In the genomic region with DNA sequence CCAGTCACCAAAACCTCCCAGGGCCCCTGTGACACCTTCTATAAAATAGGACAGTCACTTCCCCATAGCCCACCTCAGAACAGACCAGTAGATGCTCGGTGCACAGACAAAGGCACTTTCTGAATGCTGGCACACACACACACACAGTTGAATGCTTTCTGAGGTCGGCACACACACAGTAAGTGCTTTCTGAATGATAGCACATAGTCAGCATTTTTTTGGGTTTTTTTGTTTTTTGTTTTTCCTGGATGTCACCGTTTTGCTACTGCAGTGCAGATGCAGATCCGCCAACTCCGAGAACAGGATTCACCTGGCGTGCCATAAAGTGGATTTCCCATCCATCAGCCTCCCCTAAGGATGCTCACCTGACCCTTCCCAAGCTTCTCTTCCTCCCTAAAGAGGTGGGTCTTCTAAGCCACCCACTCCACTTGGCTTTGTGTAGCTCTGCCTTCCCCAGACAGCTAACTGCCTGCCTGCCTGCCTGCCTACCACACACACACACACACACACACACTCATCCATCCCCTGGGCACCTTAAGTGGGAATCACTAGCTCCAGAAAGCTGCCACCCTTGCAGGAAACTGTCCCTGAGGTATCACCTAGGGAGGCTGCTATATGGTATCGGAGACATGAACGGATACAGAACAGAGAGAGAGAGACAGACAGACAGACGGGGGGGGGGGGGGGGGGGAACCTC, we compare ENCODE assay signal across 8 mouse cellular contexts. TPM values are rescaled to one million over a fixed set of nuclear protein-coding genes. Genes with fewer than 3 reads are reported as not detected.
DNase-seq lines count a peak whose midpoint lies in the region; ATAC-seq and TF ChIP-seq lines count a peak whose summit lies in the region.

No protein-coding gene starts in this region.

- no peak for TF ChIP-seq CTCF in lung, postnatal 0 days (IDR thresholded peaks at IDR 0.05)

- no peak for DNase-seq in heart, postnatal 25 days (ENCODE audit: low spot score)
- DNase-seq in lung, postnatal 0 days (ENCODE audit: low spot score): no peak
- no peak for DNase-seq in lung, postnatal 4 days
- DNase-seq in hindbrain, embryonic 11.5 days (ENCODE audit: low spot score): no peak
- DNase-seq in adrenal gland, adult 8-10 months: no peak
- no peak for DNase-seq in yolk sac, embryonic 10.5 days (ENCODE audit: low spot score)

- no peaks in the 10 kb centered on the region for H3K27me3 ChIP-seq in heart, embryonic 12.5 days (replicated peaks)
- no peaks in the 10 kb centered on the region for H3K27me3 ChIP-seq in lung, postnatal 0 days (replicated peaks; ENCODE audit: insufficient read depth, low read length)
- H3K27me3 ChIP-seq in hindbrain, embryonic 11.5 days (ENCODE audit: control insufficient read depth, insufficient read depth, low read length): no peaks in the 10 kb centered on the region
- no peaks in the 10 kb centered on the region for H3K27me3 ChIP-seq in neural tube, embryonic 14.5 days (ENCODE audit: control insufficient read depth, insufficient read depth, low read length)

- H3K4me2 ChIP-seq in heart, embryonic 12.5 days: peak overlapping the region; percentile 18; the same call in 1 of the 2 replicates
- H3K4me2 ChIP-seq in lung, postnatal 0 days (replicated peaks; ENCODE audit: low read depth, low read length): peak overlapping the region; percentile 38
- no peak overlapping the region; the same call in 1 of the 2 replicates for H3K4me2 ChIP-seq in hindbrain, embryonic 11.5 days (replicated peaks; ENCODE audit: low read depth, low read length)
- H3K4me2 ChIP-seq in neural tube, embryonic 14.5 days (ENCODE audit: low read depth, low read length): peak overlapping the region; percentile 95

- no peak overlapping the region for H3K9ac ChIP-seq in heart, embryonic 12.5 days
- H3K9ac ChIP-seq in lung, postnatal 0 days (replicated peaks; ENCODE audit: low read depth): no peak overlapping the region
- no peak overlapping the region for H3K9ac ChIP-seq in hindbrain, embryonic 11.5 days (ENCODE audit: low read depth, low read length)
- H3K9ac ChIP-seq in neural tube, embryonic 14.5 days (replicated peaks; ENCODE audit: low read depth, low read length): peak overlapping the region; percentile 90

- no peak overlapping the region for H3K4me3 ChIP-seq in heart, embryonic 12.5 days
- no peak overlapping the region for H3K4me3 ChIP-seq in lung, postnatal 0 days (ENCODE audit: low read depth, low read length)
- peak overlapping the region; percentile 82; the same call in 1 of the 2 replicates for H3K4me3 ChIP-seq in hindbrain, embryonic 11.5 days (ENCODE audit: low read depth, low read length)
- no peak overlapping the region for H3K4me3 ChIP-seq in neural tube, embryonic 14.5 days (ENCODE audit: low read depth, low read length)

- no peak for ATAC-seq in heart, embryonic 12.5 days (ENCODE audit: insufficient number of reproducible peaks, low FRiP score)
- no peak for ATAC-seq in lung, postnatal 0 days
- no peak for ATAC-seq in hindbrain, embryonic 11.5 days (ENCODE audit: low FRiP score)
- no peak for ATAC-seq in neural tube, embryonic 14.5 days (ENCODE audit: low read depth)

- intact Hi-C loops in heart, postnatal 25 days (cut with DNase I): loop anchor here (2.0 to 10.0 kb wide), 2 partner anchors 33 to 51 kb away; no protein-coding TSS in a partner anchor

- no peak for TF ChIP-seq EP300 in lung, postnatal 0 days (IDR thresholded peaks at IDR 0.05)

- no peak overlapping the region for H3K27ac ChIP-seq in heart, embryonic 12.5 days (ENCODE audit: poor library complexity, severe bottlenecking)
- H3K27ac ChIP-seq in lung, postnatal 0 days (ENCODE audit: low read length): peak overlapping the region; percentile 26
- no peak overlapping the region for H3K27ac ChIP-seq in hindbrain, embryonic 11.5 days (ENCODE audit: low read depth, low read length)
- H3K27ac ChIP-seq in neural tube, embryonic 14.5 days (ENCODE audit: low read depth, low read length): peak overlapping the region; percentile 96

- no peaks in the 10 kb centered on the region for H3K9me3 ChIP-seq in heart, embryonic 12.5 days (replicated peaks)
- no peaks in the 10 kb centered on the region for H3K9me3 ChIP-seq in lung, postnatal 0 days (ENCODE audit: low read length)
- H3K9me3 ChIP-seq in hindbrain, embryonic 11.5 days (ENCODE audit: control insufficient read depth, low read length): no peaks in the 10 kb centered on the region
- no peaks in the 10 kb centered on the region for H3K9me3 ChIP-seq in neural tube, embryonic 14.5 days (ENCODE audit: control insufficient read depth, low read length)

- H3K36me3 ChIP-seq in heart, embryonic 12.5 days: no peaks in the 10 kb centered on the region
- no peaks in the 10 kb centered on the region for H3K36me3 ChIP-seq in lung, postnatal 0 days (ENCODE audit: insufficient read depth, low read length)
- no peaks in the 10 kb centered on the region for H3K36me3 ChIP-seq in hindbrain, embryonic 11.5 days (ENCODE audit: control insufficient read depth, insufficient read depth, low read length)
- no peaks in the 10 kb centered on the region for H3K36me3 ChIP-seq in neural tube, embryonic 14.5 days (ENCODE audit: control insufficient read depth, insufficient read depth, low read length)

- H3K4me1 ChIP-seq in heart, embryonic 12.5 days (replicated peaks): peaks cover 74% of the 10 kb centered on the region
- peaks cover 43% of the 10 kb centered on the region for H3K4me1 ChIP-seq in lung, postnatal 0 days (ENCODE audit: insufficient read depth, low read depth, low read length)
- H3K4me1 ChIP-seq in hindbrain, embryonic 11.5 days (replicated peaks; ENCODE audit: control insufficient read depth, insufficient read depth, low read length): peaks cover 34% of the 10 kb centered on the region
- peaks cover 74% of the 10 kb centered on the region for H3K4me1 ChIP-seq in neural tube, embryonic 14.5 days (ENCODE audit: control insufficient read depth, insufficient read depth, low read length)

- 75% methylated on average over 9 of the region's 9 CpGs for whole genome bisulfite sequencing in heart, embryonic 12.5 days
- WGBS in lung, postnatal 0 days: 66% methylated on average over 7 of the region's 9 CpGs
- 61% methylated on average over 9 of the region's 9 CpGs for WGBS in hindbrain, embryonic 11.5 days
- 49% methylated on average over 8 of the region's 9 CpGs for WGBS in neural tube, embryonic 14.5 days

RNA-seq across cellular contexts. Expression of gene Ncor2, which starts 3.2 kb away (rescaled TPM):
- 17.0 and 18.6 TPM in 2 replicates for polyA plus RNA-seq in heart, embryonic 12.5 days (2016; fragmentation: Nextera tagmentation; extraction: Ambion mirVana)
- 10 to 100 TPM; 67.8 to 89.5 TPM for total RNA-seq in heart, postnatal 25 days (2021)
- 20.2 and 23.9 TPM in 2 replicates for polyA plus RNA-seq in lung, postnatal 0 days (2015; fragmentation: Nextera tagmentation; extraction: Ambion mirVana)
- polyA plus RNA-seq in hindbrain, embryonic 11.5 days (2014; fragmentation: Nextera tagmentation; extraction: Ambion mirVana): 14.5 and 21.2 TPM in 2 replicates
- polyA plus RNA-seq in neural tube, embryonic 14.5 days (2014; fragmentation: Nextera tagmentation; extraction: Ambion mirVana): 29.1 and 32.8 TPM in 2 replicates
- 100 to 1,000 TPM; 188 to 380 (median 257) TPM for total RNA-seq in adrenal gland, adult 8-10 months (2022)

Comparison
In these comparisons a context has a peak if more than half of its experiments do, and no peak if none do; other contexts are left out.
1. H3K27ac ChIP-seq: peak in lung, postnatal 0 days (single experiment) and neural tube, embryonic 14.5 days (single experiment); none in heart, embryonic 12.5 days (single experiment) and hindbrain, embryonic 11.5 days (single experiment).